Mouse (Mus musculus): ENCODE data around the gene Snx12. TPM values are rescaled to one million over a fixed set of nuclear protein-coding genes. Genes with fewer than 3 reads are reported as not detected.

Snx12 gene
- polyA plus RNA-seq, 1 experiment from 2014 or later, result 17.7 TPM

Other genes starting within 250 kb of the Snx12 start
- not detected in 2 replicates for gene Tex11, start 162.9 kb downstream of the Snx12 start, polyA plus RNA-seq (2015; fragmentation: Nextera tagmentation; extraction: Ambion mirVana)
- gene Slc7a3, start 136.5 kb downstream of the Snx12 start, polyA plus RNA-seq (2015; fragmentation: Nextera tagmentation; extraction: Ambion mirVana), result 0.61 and 1.1 TPM in 2 replicates
- 1.5 TPM in 2 replicates for gene Foxo4, start 32.0 kb upstream of the Snx12 start, polyA plus RNA-seq (2015; fragmentation: Nextera tagmentation; extraction: Ambion mirVana)
- not detected in 2 replicates for gene Gm614, start 41.4 kb upstream of the Snx12 start, polyA plus RNA-seq (2015; fragmentation: Nextera tagmentation; extraction: Ambion mirVana)
- gene Il2rg, start 45.7 kb upstream of the Snx12 start, polyA plus RNA-seq (2015; fragmentation: Nextera tagmentation; extraction: Ambion mirVana), result 9.0 and 11.4 TPM in 2 replicates
- 0.08 TPM in 1 of 2 replicates, not detected in the other for gene Gm20489, start 46.5 kb upstream of the Snx12 start, polyA plus RNA-seq (2015; fragmentation: Nextera tagmentation; extraction: Ambion mirVana)
- gene Med12, start 51.5 kb upstream of the Snx12 start, polyA plus RNA-seq (2015; fragmentation: Nextera tagmentation; extraction: Ambion mirVana), result 18.4 and 21.1 TPM in 2 replicates
- 0.14 and 0.21 TPM in 2 replicates for gene Nlgn3, start 76.6 kb upstream of the Snx12 start, polyA plus RNA-seq (2015; fragmentation: Nextera tagmentation; extraction: Ambion mirVana)
- gene Gjb1, start 153.8 kb upstream of the Snx12 start, polyA plus RNA-seq (2015; fragmentation: Nextera tagmentation; extraction: Ambion mirVana), result 50.0 and 53.6 TPM in 2 replicates
- gene Zmym3, start 198.3 kb upstream of the Snx12 start, polyA plus RNA-seq (2015; fragmentation: Nextera tagmentation; extraction: Ambion mirVana), result 6.8 and 7.8 TPM in 2 replicates
- gene Nono, start 206.8 kb upstream of the Snx12 start, polyA plus RNA-seq (2015; fragmentation: Nextera tagmentation; extraction: Ambion mirVana), result 138 and 169 TPM in 2 replicates
- gene Itgb1bp2, start 226.5 kb upstream of the Snx12 start, polyA plus RNA-seq (2015; fragmentation: Nextera tagmentation; extraction: Ambion mirVana), result 1.1 and 1.5 TPM in 2 replicates